Comparison of ENCODE assay signal across 7 mouse cellular contexts in genomic region chrX:21061460-21061859, GRCm38 (mm10). TPM values are rescaled to one million over a fixed set of nuclear protein-coding genes. Genes with fewer than 3 reads are reported as not detected.
DNase-seq lines count a peak whose midpoint lies in the region; ATAC-seq and TF ChIP-seq lines count a peak whose summit lies in the region.

No protein-coding gene starts in this region.

- H3K9me3 ChIP-seq in embryonic facial prominence, embryonic 15.5 days (replicated peaks), result no peaks in the 10 kb centered on the region
- no peaks in the 10 kb centered on the region for H3K9me3 ChIP-seq in kidney, postnatal 0 days (replicated peaks; ENCODE audit: low read length)

- H3ac ChIP-seq in myocyte (ENCODE audit: control insufficient read depth, insufficient read length), result no peak overlapping the region

- H3K27ac ChIP-seq in spleen, adult 2 months (ENCODE audit: insufficient read depth, low read length), result no peak overlapping the region
- peak overlapping the region; percentile 39; the same call in 1 of the 2 replicates for H3K27ac ChIP-seq in embryonic facial prominence, embryonic 15.5 days (replicated peaks)
- no peak overlapping the region for H3K27ac ChIP-seq in kidney, postnatal 0 days

- H3K4me1 ChIP-seq in spleen, adult 2 months (ENCODE audit: control insufficient read depth, insufficient read depth, insufficient read length), result no peaks in the 10 kb centered on the region; the same call in 1 of the 2 replicates
- no peaks in the 10 kb centered on the region for H3K4me1 ChIP-seq in embryonic facial prominence, embryonic 15.5 days
- no peaks in the 10 kb centered on the region for H3K4me1 ChIP-seq in kidney, postnatal 0 days (replicated peaks; ENCODE audit: insufficient read depth, low read length)

- H3K36me3 ChIP-seq in spleen, adult 2 months (ENCODE audit: control insufficient read depth, insufficient read depth, low read length), result no peaks in the 10 kb centered on the region
- H3K36me3 ChIP-seq in embryonic facial prominence, embryonic 15.5 days, result no peaks in the 10 kb centered on the region
- H3K36me3 ChIP-seq in kidney, postnatal 0 days (ENCODE audit: insufficient read depth, low read length), result no peaks in the 10 kb centered on the region
- H3K36me3 ChIP-seq in myocyte (ENCODE audit: control insufficient read depth, insufficient read depth), result no peaks in the 10 kb centered on the region

- H3K9ac ChIP-seq in embryonic facial prominence, embryonic 15.5 days, result peak overlapping the region; percentile 26; the same call in 1 of the 2 replicates
- peak overlapping the region; percentile 54 for H3K9ac ChIP-seq in kidney, postnatal 0 days (ENCODE audit: low read depth, low read length)

- H3K4me3 ChIP-seq in spleen, adult 2 months (ENCODE audit: extremely low read depth, insufficient read depth, insufficient read length), result peak overlapping the region; percentile 78
- H3K4me3 ChIP-seq in embryonic facial prominence, embryonic 15.5 days (replicated peaks), result peak overlapping the region; percentile 54
- peak overlapping the region; percentile 48 for H3K4me3 ChIP-seq in kidney, postnatal 0 days (replicated peaks; ENCODE audit: low read depth, low read length)
- peak overlapping the region; percentile 56 for H3K4me3 ChIP-seq in myocyte

- no peak for DNase-seq in spleen, adult 2 months (ENCODE audit: low read depth in 1 of 2, low spot score in 2 of 2)
- DNase-seq in spleen, adult 18-20 months, result no peak
- no peak for DNase-seq in kidney, postnatal 0 days (ENCODE audit: low spot score)
- DNase-seq in thymus, postnatal 0 days (ENCODE audit: low spot score), result no peak
- DNase-seq in adrenal gland, postnatal 36 days, result no peak

- H3K79me2 ChIP-seq in myocyte (ENCODE audit: control insufficient read depth, insufficient read depth), result no peaks in the 10 kb centered on the region

- no peak for TF ChIP-seq POLR2A in spleen, adult 2 months (IDR thresholded peaks at IDR 0.05; ENCODE audit: low read depth, low read length)
- TF ChIP-seq POLR2A in myocyte (IDR thresholded peaks at IDR 0.05; ENCODE audit: insufficient read length, low read depth), result no peak

- ATAC-seq in embryonic facial prominence, embryonic 15.5 days (ENCODE audit: insufficient number of reproducible peaks, low FRiP score, low TSS enrichment, low read depth), result no peak
- peak; percentile 46; the same call in 1 of the 2 replicates for ATAC-seq in kidney, postnatal 0 days (replicated peaks; ENCODE audit: low FRiP score, low read depth)

- 38% methylated on average over 9 of the region's 9 CpGs for whole genome bisulfite sequencing in spleen, adult 2 months
- 25% methylated on average over 9 of the region's 9 CpGs for WGBS in embryonic facial prominence, embryonic 15.5 days
- WGBS in kidney, postnatal 0 days, result 30% methylated on average over 9 of the region's 9 CpGs

- H3K27me3 ChIP-seq in spleen, adult 2 months (ENCODE audit: control insufficient read depth, insufficient read depth, low read length), result no peaks in the 10 kb centered on the region
- no peaks in the 10 kb centered on the region for H3K27me3 ChIP-seq in embryonic facial prominence, embryonic 15.5 days
- no peaks in the 10 kb centered on the region for H3K27me3 ChIP-seq in kidney, postnatal 0 days (ENCODE audit: insufficient read depth, low read length)
- no peaks in the 10 kb centered on the region for H3K27me3 ChIP-seq in myocyte (ENCODE audit: control insufficient read depth, insufficient read depth, insufficient read length)

- TF ChIP-seq CTCF in spleen, adult 2 months (IDR thresholded peaks at IDR 0.05; ENCODE audit: extremely low read depth, insufficient read depth, insufficient read length, insufficient replicate concordance), result no peak
- TF ChIP-seq CTCF in kidney, postnatal 0 days (IDR thresholded peaks at IDR 0.05; ENCODE audit: low read depth), result 0 out of 2 replicates have a peak, but pooled peaks have one; percentile 20

- H3K4me2 ChIP-seq in embryonic facial prominence, embryonic 15.5 days (replicated peaks), result peak overlapping the region; percentile 42
- peak overlapping the region; percentile 55 for H3K4me2 ChIP-seq in kidney, postnatal 0 days (ENCODE audit: low read length)
- peak overlapping the region; percentile 50 for H3K4me2 ChIP-seq in myocyte (ENCODE audit: low read depth)

TF ChIP-seq in myocyte, 11 proteins besides CTCF, POLR2A, EP300 and RAD21:
- TF ChIP-seq TCF12 (IDR thresholded peaks at IDR 0.05; ENCODE audit: insufficient read depth, poor library complexity, severe bottlenecking), result no peak
- TF ChIP-seq MYOD1 (IDR thresholded peaks at IDR 0.05; ENCODE audit: control insufficient read depth in 1 of 3, insufficient read length in 2 of 3, low read depth in 2 of 3), result no peak
- TF ChIP-seq CEBPB (IDR thresholded peaks at IDR 0.05; ENCODE audit: insufficient read depth, poor library complexity, severe bottlenecking), result no peak
- TF ChIP-seq USF1 (IDR thresholded peaks at IDR 0.05; ENCODE audit: low read depth), result no peak
- no peak for TF ChIP-seq TCF3 (IDR thresholded peaks at IDR 0.05; ENCODE audit: insufficient read length, low read depth)
- no peak for TF ChIP-seq POLR2AphosphoS2 (IDR thresholded peaks at IDR 0.05; ENCODE audit: insufficient read length, low read depth)
- no peak for TF ChIP-seq E2F4 (IDR thresholded peaks at IDR 0.05; ENCODE audit: insufficient read depth)
- no peak for TF ChIP-seq MYOG (IDR thresholded peaks at IDR 0.05; ENCODE audit: control insufficient read depth in 1 of 3, insufficient read depth in 1 of 3, insufficient read length in 2 of 3, low read depth in 2 of 3)
- TF ChIP-seq SRF (IDR thresholded peaks at IDR 0.05; ENCODE audit: control insufficient read depth, insufficient read length, low read depth), result no peak
- TF ChIP-seq REST (IDR thresholded peaks at IDR 0.05; ENCODE audit: insufficient read depth, insufficient read length), result no peak
- no peak for TF ChIP-seq MAX (IDR thresholded peaks at IDR 0.05; ENCODE audit: low read depth)

RNA-seq across cellular contexts. Expression of gene Zfp182, which starts 0.7 kb away (rescaled TPM):
- 0.40 and 1.1 TPM in 2 replicates for polyA plus RNA-seq in spleen, adult 2 months (2012; rRNA removed)
- 6.1 and 6.5 TPM in 2 replicates for polyA plus RNA-seq in embryonic facial prominence, embryonic 15.5 days (2015; fragmentation: Nextera tagmentation; extraction: Ambion mirVana)
- polyA plus RNA-seq in kidney, postnatal 0 days (2015; fragmentation: Nextera tagmentation; extraction: Ambion mirVana), result 5.1 and 5.4 TPM in 2 replicates
- polyA plus RNA-seq in myocyte (2012; fragmentation: generic; extraction: Trizol), result 0.52 TPM
- 6.1 and 7.2 TPM in 2 replicates for polyA plus RNA-seq in thymus, postnatal 0 days (2015; fragmentation: Nextera tagmentation; extraction: Ambion mirVana)
- total RNA-seq in adrenal gland, postnatal 36 days (2021), result 1 to 10 TPM; 6.8 to 7.9 TPM

RNA-seq across cellular contexts. Expression of gene Spaca5, which starts 6.7 kb away (rescaled TPM):
- polyA plus RNA-seq in spleen, adult 2 months (2012; rRNA removed), result not detected in 2 replicates
- not detected in 2 replicates for polyA plus RNA-seq in embryonic facial prominence, embryonic 15.5 days (2015; fragmentation: Nextera tagmentation; extraction: Ambion mirVana)
- polyA plus RNA-seq in kidney, postnatal 0 days (2015; fragmentation: Nextera tagmentation; extraction: Ambion mirVana), result not detected in 2 replicates
- polyA plus RNA-seq in myocyte (2012; fragmentation: generic; extraction: Trizol), result not detected
- not detected in 2 replicates for polyA plus RNA-seq in thymus, postnatal 0 days (2015; fragmentation: Nextera tagmentation; extraction: Ambion mirVana)
- not detected for total RNA-seq in adrenal gland, postnatal 36 days (2021)

RNA-seq across cellular contexts. Expression of gene Zfp300, which starts 27.9 kb away (rescaled TPM):
- 0.04 and 0.12 TPM in 2 replicates for polyA plus RNA-seq in spleen, adult 2 months (2012; rRNA removed)
- polyA plus RNA-seq in embryonic facial prominence, embryonic 15.5 days (2015; fragmentation: Nextera tagmentation; extraction: Ambion mirVana), result 1.8 and 2.5 TPM in 2 replicates
- polyA plus RNA-seq in kidney, postnatal 0 days (2015; fragmentation: Nextera tagmentation; extraction: Ambion mirVana), result 0.96 and 1.3 TPM in 2 replicates
- 0.13 TPM for polyA plus RNA-seq in myocyte (2012; fragmentation: generic; extraction: Trizol)
- 0.32 and 0.70 TPM in 2 replicates for polyA plus RNA-seq in thymus, postnatal 0 days (2015; fragmentation: Nextera tagmentation; extraction: Ambion mirVana)
- total RNA-seq in adrenal gland, postnatal 36 days (2021), result 1 to 10 TPM; 1.3 to 2.0 TPM

RNA-seq across cellular contexts. Expression of gene Ssxa1, which starts 54.2 kb away (rescaled TPM):
- polyA plus RNA-seq in spleen, adult 2 months (2012; rRNA removed), result not detected in 2 replicates
- polyA plus RNA-seq in embryonic facial prominence, embryonic 15.5 days (2015; fragmentation: Nextera tagmentation; extraction: Ambion mirVana), result not detected in 2 replicates
- polyA plus RNA-seq in kidney, postnatal 0 days (2015; fragmentation: Nextera tagmentation; extraction: Ambion mirVana), result not detected in 2 replicates
- polyA plus RNA-seq in myocyte (2012; fragmentation: generic; extraction: Trizol), result not detected
- polyA plus RNA-seq in thymus, postnatal 0 days (2015; fragmentation: Nextera tagmentation; extraction: Ambion mirVana), result not detected in 2 replicates
- total RNA-seq in adrenal gland, postnatal 36 days (2021), result not detected
